Mouse (Mus musculus): ENCODE results near the gene Rnf150. TPM values are rescaled to one million over a fixed set of nuclear protein-coding genes. Genes with fewer than 3 reads are reported as not detected.
A peak's percentile ranks its signal among the peaks of the same experiment; 100 is the strongest.

Gene Rnf150
- polyA plus RNA-seq, 1 experiment from 2014 or later = 2.3 TPM

DNA sequence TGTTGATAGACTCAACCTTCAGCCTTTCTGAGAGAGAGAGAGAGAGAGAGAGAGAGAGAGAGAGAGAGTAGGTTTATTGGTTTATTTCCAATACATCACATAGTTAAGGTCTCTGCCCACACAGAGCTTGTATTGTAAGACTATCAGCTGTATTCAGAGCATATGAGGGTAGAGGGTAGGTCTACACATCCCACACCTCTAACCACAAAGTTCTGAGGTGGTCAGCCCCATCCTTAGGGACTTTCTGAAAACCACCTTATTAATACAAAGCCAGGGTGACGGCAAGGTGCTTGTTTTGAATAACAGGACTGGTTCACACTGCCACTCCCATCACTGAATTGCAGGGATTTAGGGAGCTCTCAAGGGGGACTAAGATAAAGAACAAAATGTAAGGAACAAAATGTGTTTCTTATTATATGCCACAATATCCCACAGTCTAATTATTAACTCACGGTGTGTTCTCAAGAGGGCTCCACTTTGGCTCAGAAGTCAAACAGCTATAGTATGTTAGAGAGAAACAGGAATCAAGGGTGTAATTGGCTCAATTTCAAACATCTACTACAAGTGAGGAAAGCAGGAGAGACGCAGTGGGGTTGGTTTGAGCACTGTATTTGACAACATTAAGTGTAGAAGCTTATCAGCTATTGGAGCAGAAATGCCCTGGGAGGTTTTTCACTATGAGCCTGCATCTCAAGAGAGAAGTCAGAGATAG is 132.7 kb downstream of the Rnf150 start:
- no peaks in the 10 kb centered on the region for H3K4me1 ChIP-seq
- WGBS = 82% methylated on average over 3 of the region's 3 CpGs
- no peak overlapping the region for H3K4me3 ChIP-seq (replicated peaks)
- H3K9ac ChIP-seq = no peak overlapping the region
- H3K4me2 ChIP-seq = no peak overlapping the region
- H3K27me3 ChIP-seq = no peaks in the 10 kb centered on the region
- no peak for ATAC-seq (replicated peaks; ENCODE audit: low FRiP score)
- no peak overlapping the region for H3K27ac ChIP-seq
- H3K9me3 ChIP-seq (replicated peaks) = no peaks in the 10 kb centered on the region
- H3K36me3 ChIP-seq = no peaks in the 10 kb centered on the region

DNA sequence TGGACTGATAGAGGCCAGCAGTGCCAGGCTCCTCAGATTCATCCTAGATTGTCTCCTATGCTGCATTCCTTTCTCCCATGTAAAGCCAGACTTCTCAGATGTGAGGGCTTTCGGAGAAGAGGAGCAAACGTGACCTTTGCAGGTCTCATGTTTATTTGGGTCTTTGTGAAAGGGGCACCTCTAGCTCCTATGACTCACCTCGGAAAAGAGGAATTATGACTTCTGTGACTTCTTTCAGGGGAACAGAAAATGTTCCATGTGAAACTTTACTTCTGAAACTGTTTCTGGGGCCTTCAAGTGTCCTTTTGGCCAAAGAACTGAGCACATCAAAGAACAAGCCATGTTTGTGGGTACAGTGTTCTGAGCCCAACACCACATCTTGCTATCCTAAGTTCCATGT is 133.7 kb downstream of the Rnf150 start:
- Histone ChIP-seq H3K9me3 (replicated peaks) (no peaks in the 10 kb centered on the region), H3K9ac (no peak overlapping the region), H3K4me1 (no peaks in the 10 kb centered on the region), H3K36me3 (no peaks in the 10 kb centered on the region), H3K27ac (no peak overlapping the region), H3K27me3 (no peaks in the 10 kb centered on the region), H3K4me3 (replicated peaks) (no peak overlapping the region), H3K4me2 (no peak overlapping the region)
- 79% methylated on average over 3 of the region's 3 CpGs for WGBS
- no peak for ATAC-seq (replicated peaks; ENCODE audit: low FRiP score)

- WGBS = 72% methylated on average over 2 of the region's 2 CpGs
Observed at GRCm38 (mm10) chr8:82998778-82999177, 135.6 kb downstream of the Rnf150 start.

GRCm38 (mm10) chr8:83003187-83003586 is 140.0 kb downstream of the Rnf150 start:
- WGBS = 96% methylated on average over 7 of the region's 7 CpGs
- H3K4me3 ChIP-seq (replicated peaks) = no peak overlapping the region
- H3K9ac ChIP-seq = no peak overlapping the region
- H3K4me1 ChIP-seq = no peaks in the 10 kb centered on the region
- no peaks in the 10 kb centered on the region for H3K9me3 ChIP-seq (replicated peaks)
- no peaks in the 10 kb centered on the region for H3K36me3 ChIP-seq
- no peaks in the 10 kb centered on the region for H3K27me3 ChIP-seq
- no peak overlapping the region for H3K4me2 ChIP-seq
- no peak for ATAC-seq (replicated peaks; ENCODE audit: low FRiP score)
- H3K27ac ChIP-seq = no peak overlapping the region

More at GRCm38 (mm10) chr8:82998778-82999177, 135.6 kb downstream of the Rnf150 start:
- ATAC-seq (replicated peaks; ENCODE audit: low FRiP score) = no peak
- no peaks in the 10 kb centered on the region for H3K9me3 ChIP-seq (replicated peaks)
- no peak overlapping the region for H3K9ac ChIP-seq
- no peak overlapping the region for H3K4me3 ChIP-seq (replicated peaks)
- H3K4me2 ChIP-seq = no peak overlapping the region
- H3K27ac ChIP-seq = no peak overlapping the region
- no peaks in the 10 kb centered on the region for H3K27me3 ChIP-seq
- no peaks in the 10 kb centered on the region for H3K36me3 ChIP-seq
- no peaks in the 10 kb centered on the region for H3K4me1 ChIP-seq

- H3K9ac ChIP-seq = no peak overlapping the region
- H3K36me3 ChIP-seq = no peaks in the 10 kb centered on the region
- no peak overlapping the region for H3K4me2 ChIP-seq
- 76% methylated on average over 5 of the region's 5 CpGs for WGBS
- H3K27ac ChIP-seq = no peak overlapping the region
- no peaks in the 10 kb centered on the region for H3K4me1 ChIP-seq
- H3K4me3 ChIP-seq (replicated peaks) = no peak overlapping the region
- H3K9me3 ChIP-seq (replicated peaks) = no peaks in the 10 kb centered on the region
- H3K27me3 ChIP-seq = no peaks in the 10 kb centered on the region
- no peak for ATAC-seq (replicated peaks; ENCODE audit: low FRiP score)
Observed at GRCm38 (mm10) chr8:83009481-83009880, 146.3 kb downstream of the Rnf150 start.

DNA sequence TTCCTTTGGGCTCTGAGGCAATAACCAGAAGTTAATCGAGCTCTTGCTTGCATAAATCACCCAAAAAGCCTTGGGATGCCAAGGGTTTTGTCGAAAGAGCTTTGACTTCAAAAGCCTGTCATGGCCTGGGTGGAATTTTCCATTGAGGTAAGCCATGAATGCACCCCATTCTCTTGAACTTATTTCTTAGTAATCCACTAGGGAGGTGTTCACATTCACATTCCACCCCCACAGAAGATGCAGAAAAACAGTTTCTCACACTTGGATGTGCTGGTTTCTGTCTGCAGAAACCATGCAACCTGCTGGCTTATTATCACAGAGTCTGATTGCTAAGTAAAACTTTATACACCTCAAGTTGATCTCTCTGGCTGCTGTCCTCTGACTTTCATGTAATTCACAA is 148.1 kb downstream of the Rnf150 start:
- no peak overlapping the region for H3K27ac ChIP-seq
- H3K36me3 ChIP-seq = no peaks in the 10 kb centered on the region
- 44% methylated on average over 2 of the region's 2 CpGs for WGBS
- H3K9ac ChIP-seq = no peak overlapping the region
- no peak overlapping the region for H3K4me2 ChIP-seq
- no peaks in the 10 kb centered on the region for H3K4me1 ChIP-seq
- no peaks in the 10 kb centered on the region for H3K9me3 ChIP-seq (replicated peaks)
- no peak for ATAC-seq (replicated peaks; ENCODE audit: low FRiP score)
- no peaks in the 10 kb centered on the region for H3K27me3 ChIP-seq
- no peak overlapping the region for H3K4me3 ChIP-seq (replicated peaks)

- no peak for ATAC-seq (replicated peaks; ENCODE audit: low FRiP score)
- Histone ChIP-seq H3K9me3 (replicated peaks) (no peaks in the 10 kb centered on the region), H3K27me3 (no peaks in the 10 kb centered on the region), H3K9ac (no peak overlapping the region), H3K4me1 (no peaks in the 10 kb centered on the region), H3K27ac (no peak overlapping the region), H3K36me3 (no peaks in the 10 kb centered on the region), H3K4me3 (replicated peaks) (no peak overlapping the region), H3K4me2 (no peak overlapping the region)
- WGBS = 50% methylated on average over 5 of the region's 5 CpGs
Observed at GRCm38 (mm10) chr8:83011758-83012157, 148.6 kb downstream of the Rnf150 start.

GRCm38 (mm10) chr8:83028211-83028610 is 165.1 kb downstream of the Rnf150 start:
- WGBS = 72% methylated on average over 2 of the region's 2 CpGs

DNA sequence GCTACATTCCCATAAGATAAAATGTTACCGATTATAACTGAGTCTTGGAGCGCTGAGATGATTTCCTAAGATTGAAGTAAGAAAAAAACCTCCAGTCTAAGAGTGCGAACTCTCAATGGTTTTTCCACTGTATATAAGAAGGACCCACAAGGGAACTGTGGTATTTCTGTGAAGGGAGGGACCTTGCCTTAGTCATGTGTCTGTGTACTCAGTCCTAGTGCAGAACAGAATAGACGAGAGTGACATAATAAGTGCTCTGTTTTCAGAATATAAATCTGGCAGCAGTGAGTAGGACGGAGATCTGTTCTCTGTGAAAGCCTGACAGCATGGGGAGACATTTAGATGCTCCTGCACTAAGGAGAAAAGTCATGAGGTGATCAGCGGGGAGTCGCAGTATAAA is 169.6 kb downstream of the Rnf150 start:
- no peak overlapping the region for H3K4me3 ChIP-seq (replicated peaks)
- H3K36me3 ChIP-seq = no peaks in the 10 kb centered on the region
- no peak overlapping the region for H3K27ac ChIP-seq
- 52% methylated on average over 7 of the region's 7 CpGs for WGBS
- no peak overlapping the region for H3K4me2 ChIP-seq
- no peaks in the 10 kb centered on the region for H3K9me3 ChIP-seq (replicated peaks)
- no peak overlapping the region for H3K9ac ChIP-seq
- 0 out of 2 replicates have a peak, but pooled peaks cover 4% of the 10 kb centered on the region for H3K4me1 ChIP-seq
- 0 out of 2 replicates have a peak, but pooled peaks have one; percentile 40 for ATAC-seq (replicated peaks; ENCODE audit: low FRiP score)
- H3K27me3 ChIP-seq = no peaks in the 10 kb centered on the region

More at GRCm38 (mm10) chr8:83028211-83028610, 165.1 kb downstream of the Rnf150 start:
- Histone ChIP-seq H3K4me3 (replicated peaks) (no peak overlapping the region), H3K4me1 (0 out of 2 replicates have a peak, but pooled peaks cover 4% of the 10 kb centered on the region), H3K4me2 (no peak overlapping the region), H3K9ac (no peak overlapping the region), H3K9me3 (replicated peaks) (no peaks in the 10 kb centered on the region), H3K27ac (no peak overlapping the region), H3K27me3 (no peaks in the 10 kb centered on the region), H3K36me3 (no peaks in the 10 kb centered on the region)
- ATAC-seq (replicated peaks; ENCODE audit: low FRiP score) = no peak

GRCm38 (mm10) chr8:83035141-83035540 is 172.0 kb downstream of the Rnf150 start:
- H3K9me3 ChIP-seq (replicated peaks) = no peaks in the 10 kb centered on the region
- H3K4me1 ChIP-seq = 0 out of 2 replicates have a peak, but pooled peaks cover 4% of the 10 kb centered on the region
- H3K36me3 ChIP-seq = no peaks in the 10 kb centered on the region
- H3K4me2 ChIP-seq = no peak overlapping the region
- H3K4me3 ChIP-seq (replicated peaks) = no peak overlapping the region
- no peaks in the 10 kb centered on the region for H3K27me3 ChIP-seq
- no peak overlapping the region for H3K27ac ChIP-seq
- no peak overlapping the region for H3K9ac ChIP-seq
- ATAC-seq (replicated peaks; ENCODE audit: low FRiP score) = no peak
- 95% methylated on average over 5 of the region's 5 CpGs for WGBS

DNA sequence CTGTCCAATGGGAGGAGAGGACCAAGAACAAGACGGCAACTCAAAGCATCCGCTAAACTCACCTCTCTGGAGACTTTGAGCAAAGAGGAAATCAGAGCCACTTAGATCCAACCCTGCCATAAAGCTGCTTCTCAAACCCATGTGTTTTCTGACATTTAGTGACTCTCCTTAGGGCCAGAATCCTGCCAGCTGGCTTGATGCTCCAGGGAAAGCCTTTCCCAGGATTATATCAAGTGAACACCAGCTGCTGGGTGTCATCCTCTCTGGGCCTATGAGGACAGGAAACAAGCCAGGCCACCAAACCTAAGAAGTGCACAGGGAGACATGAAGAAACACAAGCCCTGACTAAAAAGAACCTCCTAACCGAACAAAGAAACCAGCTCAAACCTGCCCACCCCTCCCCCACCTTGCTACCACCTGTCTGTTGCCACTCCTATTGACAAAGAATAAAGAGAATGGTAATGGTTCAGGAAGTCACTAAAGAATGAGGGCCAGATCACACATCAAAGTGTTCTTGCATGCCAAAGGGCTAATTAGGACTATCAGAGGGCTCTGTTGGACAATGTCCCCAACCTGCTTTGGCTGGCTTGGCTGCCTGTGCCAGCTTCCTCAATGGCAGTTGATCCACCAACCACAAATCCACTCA is 173.5 kb downstream of the Rnf150 start:
- Histone ChIP-seq H3K4me1 (0 out of 2 replicates have a peak, but pooled peaks cover 4% of the 10 kb centered on the region), H3K9ac (no peak overlapping the region), H3K36me3 (no peaks in the 10 kb centered on the region), H3K27ac (no peak overlapping the region), H3K9me3 (replicated peaks) (no peaks in the 10 kb centered on the region), H3K4me2 (no peak overlapping the region), H3K4me3 (replicated peaks) (no peak overlapping the region), H3K27me3 (no peaks in the 10 kb centered on the region)
- no peak for ATAC-seq (replicated peaks; ENCODE audit: low FRiP score)
- 61% methylated on average over 3 of the region's 3 CpGs for WGBS

GRCm38 (mm10) chr8:83037321-83037720 is 174.2 kb downstream of the Rnf150 start:
- Histone ChIP-seq H3K9me3 (replicated peaks) (no peaks in the 10 kb centered on the region), H3K4me2 (no peak overlapping the region), H3K36me3 (no peaks in the 10 kb centered on the region), H3K27ac (no peak overlapping the region), H3K27me3 (no peaks in the 10 kb centered on the region), H3K9ac (no peak overlapping the region), H3K4me3 (replicated peaks) (no peak overlapping the region), H3K4me1 (no peaks in the 10 kb centered on the region)
- 96% methylated on average over 1 of the region's 1 CpGs for WGBS
- ATAC-seq (replicated peaks; ENCODE audit: low FRiP score) = no peak
